Mouse (Mus musculus) retina, embryonic 14.5 days (tissue): ENCODE data around the gene Gne.
"Not testable (repeated sequence)": the region's sequence is repeated elsewhere in the genome, so short reads cannot be mapped to it uniquely, and the experiment has no call there.

ENCODE experiments used
- DNase-seq: peaks from one replicate; pipeline ENCODE4 v3.0.0-alpha.2; 2015; ENCODE audit warnings: low spot score

The Gne gene

GRCm38 (mm10) chr4:44072873-44073441 lies 11.0 kb downstream of the Gne start:
- no peak for DNase-seq

- DNase-seq, result peak; percentile 93
These were observed 11.7 kb downstream of the Gne start for GRCm38 (mm10) chr4:44072146-44072872.

GRCm38 (mm10) chr4:44071741-44072145 lies 12.2 kb downstream of the Gne start:
- no peak for DNase-seq

GRCm38 (mm10) chr4:44070641-44071040 lies 13.3 kb downstream of the Gne start:
- no peak for DNase-seq

- no peak for DNase-seq
These were observed 14.6 kb downstream of the Gne start for GRCm38 (mm10) chr4:44069411-44069810.

GRCm38 (mm10) chr4:44068736-44069135 lies 15.2 kb downstream of the Gne start:
- DNase-seq, result peak; percentile 27

GRCm38 (mm10) chr4:44066891-44067290 lies 17.1 kb downstream of the Gne start:
- no peak for DNase-seq

GRCm38 (mm10) chr4:44065355-44066025 lies 18.5 kb downstream of the Gne start:
- peak; percentile 92 for DNase-seq

GRCm38 (mm10) chr4:44062816-44063215 lies 21.2 kb downstream of the Gne start:
- no peak for DNase-seq

GRCm38 (mm10) chr4:44062062-44062461 lies 21.9 kb downstream of the Gne start:
- DNase-seq, result no peak

- DNase-seq, result no peak
These were observed 24.3 kb downstream of the Gne start for GRCm38 (mm10) chr4:44059674-44060073.

GRCm38 (mm10) chr4:44049812-44050211 lies 34.2 kb downstream of the Gne start:
- DNase-seq, result no peak

GRCm38 (mm10) chr4:44046066-44046465 lies 37.9 kb downstream of the Gne start:
- no peak for DNase-seq

- no peak for DNase-seq
These were observed 39.2 kb downstream of the Gne start for GRCm38 (mm10) chr4:44044685-44045356.

- DNase-seq, result not testable (repeated sequence)
These were observed 40.8 kb downstream of the Gne start for GRCm38 (mm10) chr4:44043182-44043581.

GRCm38 (mm10) chr4:44042429-44042828 lies 41.5 kb downstream of the Gne start:
- DNase-seq, result no peak

GRCm38 (mm10) chr4:44040802-44041201 lies 43.2 kb downstream of the Gne start:
- DNase-seq, result no peak

GRCm38 (mm10) chr4:44036455-44036854 lies 47.5 kb downstream of the Gne start:
- no peak for DNase-seq

GRCm38 (mm10) chr4:44031521-44031920 lies 52.5 kb downstream of the Gne start:
- DNase-seq, result no peak

GRCm38 (mm10) chr4:44029661-44030066 lies 54.3 kb downstream of the Gne start:
- DNase-seq, result no peak

GRCm38 (mm10) chr4:44028303-44029135 lies 55.5 kb downstream of the Gne start:
- DNase-seq, result peak; percentile 60

- DNase-seq, result no peak
These were observed 58.4 kb downstream of the Gne start for GRCm38 (mm10) chr4:44025570-44025969.
